Mouse (Mus musculus) thymus, adult 2 months (tissue): ENCODE data around the gene Gpr137.

Experiments used
- CTCF ChIP-seq: fragments of 200-500 bp; IDR thresholded peaks from 2 replicates; pipeline ENCODE4 v1.5.1; 2012; ENCODE audit warnings: mild to moderate bottlenecking, control low read depth, low read length, moderate library complexity, borderline replicate concordance; ENCODE audit not compliant: control insufficient read depth, poor library complexity, insufficient read depth; ENCODE audit errors: extremely low read depth
- POLR2A ChIP-seq: fragments of 200-500 bp; IDR thresholded peaks from 2 replicates; pipeline ENCODE4 v1.6.1; 2012; ENCODE audit warnings: mild to moderate bottlenecking, low read length, control low read depth, moderate library complexity; ENCODE audit not compliant: control insufficient read depth, poor library complexity, insufficient read depth; ENCODE audit errors: extremely low read depth

DNA sequence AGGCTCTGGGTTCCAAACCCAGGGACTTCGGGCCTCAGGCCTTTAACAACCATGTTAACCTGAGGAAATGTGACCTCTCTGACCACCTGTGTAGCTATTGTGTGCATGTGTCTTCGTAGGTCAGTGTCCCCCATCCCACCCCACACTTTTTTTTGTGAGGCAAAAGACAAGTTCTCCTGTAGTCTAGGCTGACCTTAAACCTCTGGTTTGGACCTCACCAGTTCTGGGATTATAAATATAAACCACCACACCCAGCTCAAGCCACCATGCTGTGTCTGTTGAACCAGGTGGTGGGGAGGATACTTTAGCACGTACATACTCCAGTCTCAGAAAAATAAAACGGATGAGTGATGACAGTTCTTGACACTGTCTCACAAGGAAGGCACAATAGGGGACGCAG is 7.7 kb upstream of the Gpr137 start:
- TF ChIP-seq POLR2A (no peak), CTCF (no peak)
